Mouse (Mus musculus) bone marrow, adult 2 months (tissue): ENCODE data around the gene Usp4. TPM values are rescaled to one million over a fixed set of nuclear protein-coding genes. Genes with fewer than 3 reads are reported as not detected.

Source experiments
- H3K27ac ChIP-seq: fragments of 200-500 bp; 2 replicates; pipeline ENCODE4 v1.5.1; 2012; ENCODE audit warnings: low read depth, mild to moderate bottlenecking, control low read depth, inconsistent platforms, low read length; ENCODE audit not compliant: control insufficient read depth, poor library complexity, insufficient read depth
- H3K4me1 ChIP-seq: fragments of 200-500 bp; 2 replicates; pipeline ENCODE4 v1.6.1; 2011; ENCODE audit warnings: low read length; ENCODE audit not compliant: control insufficient read depth, insufficient read depth
- H3K4me3 ChIP-seq: fragments of 200-500 bp; replicated peaks from 2 replicates; pipeline ENCODE3; 2011; ENCODE audit warnings: mild to moderate bottlenecking, low read depth, low read length, control low read depth; ENCODE audit not compliant: control insufficient read depth
- CTCF ChIP-seq: fragments of 200-500 bp; IDR thresholded peaks from 2 replicates; pipeline ENCODE4 v1.5.1; 2011; ENCODE audit warnings: low read length, control low read depth; ENCODE audit not compliant: control insufficient read depth, insufficient read depth
- POLR2A ChIP-seq: fragments of 200-500 bp; IDR thresholded peaks from 2 replicates; pipeline ENCODE4 v1.6.1; 2011; ENCODE audit warnings: low read depth, mild to moderate bottlenecking, control low read depth, low read length, borderline replicate concordance; ENCODE audit not compliant: control insufficient read depth
- WGBS: fragments of 180-500 bp; shearing (Covaris S2); methylation state at CpG from one replicate; pipeline ENCODE4 v1.1.7; 2018; 5-methylcytosine and 5-hydroxymethylcytosine counted together
- polyA plus RNA-seq: library from polyadenylated mRNA; stranded (reverse); fragments of >200 nt; gene quantifications from 2 replicates; pipeline ENCODE4 v1.2.4, GENCODE M21; 2011; ENCODE audit warnings: low replicate concordance; ENCODE audit not compliant: missing spikeins, insufficient read depth, insufficient read length

The Usp4 gene
- polyA plus RNA-seq, 1 experiment: 256 TPM

DNA sequence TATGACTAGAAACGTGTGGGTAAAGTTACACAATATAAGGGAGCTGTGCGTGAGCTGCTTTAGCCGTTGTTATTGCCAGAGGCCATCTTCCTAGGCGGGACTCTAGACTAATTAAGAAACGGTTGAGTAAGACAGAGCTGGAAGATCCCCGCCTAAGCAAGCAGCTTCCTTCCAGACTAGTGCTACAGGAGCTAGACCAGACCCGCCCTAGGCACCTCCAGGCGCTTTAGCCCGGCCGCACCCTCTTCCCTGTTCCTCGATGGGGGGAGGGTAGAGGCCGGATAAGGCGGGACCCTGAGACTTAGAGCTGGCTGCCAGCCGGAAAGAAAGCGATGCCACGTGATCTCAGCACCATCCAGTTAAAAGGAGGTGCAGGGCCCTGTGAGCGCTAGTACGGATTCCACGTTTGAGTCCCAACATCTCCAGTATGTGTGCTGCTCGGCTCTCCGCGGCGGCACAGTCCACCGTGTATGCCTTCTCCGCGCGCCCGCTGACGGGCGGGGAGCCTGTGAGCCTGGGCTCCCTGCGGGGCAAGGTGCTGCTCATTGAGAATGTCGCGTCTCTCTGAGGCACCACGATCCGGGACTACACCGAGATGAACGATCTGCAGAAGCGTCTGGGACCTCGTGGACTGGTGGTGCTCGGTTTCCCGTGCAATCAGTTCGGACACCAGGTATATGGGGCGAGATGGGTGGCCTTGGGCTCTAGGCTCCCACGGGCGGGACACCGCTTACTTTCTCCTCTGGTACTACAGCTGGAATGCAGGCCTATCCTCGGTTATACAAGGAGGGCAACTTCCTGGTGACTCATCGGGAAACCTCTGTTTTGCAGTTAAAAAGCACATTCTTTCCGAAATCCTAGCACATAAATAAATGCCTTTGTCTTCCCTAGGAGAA lies 8.5 kb upstream of the Usp4 start, which contains the start of gene Gpx1:
Gene Gpx1, plus strand, starts transcription at position 18 of the 896 bp plus-strand sequence.
- under 1% methylated on average over 49 of the region's 49 CpGs for WGBS
- Histone ChIP-seq H3K4me3 (peak within 1 kb of the TSS; percentile 76), H3K4me1 (peaks cover 5% of the 10 kb centered on the region), H3K27ac (peak within 1 kb of the TSS; percentile 96)
- peak; percentile 100 for TF ChIP-seq POLR2A
- no peak for TF ChIP-seq CTCF

DNA sequence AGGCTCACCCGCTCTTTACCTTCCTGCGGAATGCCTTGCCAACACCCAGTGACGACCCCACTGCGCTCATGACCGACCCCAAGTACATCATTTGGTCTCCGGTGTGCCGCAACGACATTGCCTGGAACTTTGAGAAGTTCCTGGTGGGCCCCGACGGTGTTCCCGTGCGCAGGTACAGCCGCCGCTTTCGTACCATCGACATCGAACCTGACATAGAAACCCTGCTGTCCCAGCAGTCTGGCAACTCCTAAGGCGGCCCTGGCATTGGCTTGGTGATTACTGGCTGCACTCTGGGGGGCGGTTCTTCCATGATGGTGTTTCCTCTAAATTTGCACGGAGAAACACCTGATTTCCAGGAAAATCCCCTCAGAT lies 7.8 kb upstream of the Usp4 start:
- Histone ChIP-seq H3K4me3 (peak overlapping the region; percentile 76), H3K27ac (peak overlapping the region; percentile 96), H3K4me1 (peaks cover 5% of the 10 kb centered on the region)
- TF ChIP-seq CTCF (no peak), POLR2A (peak; percentile 23; the same call in 1 of the 2 replicates)
- WGBS: under 1% methylated on average over 20 of the region's 20 CpGs

DNA sequence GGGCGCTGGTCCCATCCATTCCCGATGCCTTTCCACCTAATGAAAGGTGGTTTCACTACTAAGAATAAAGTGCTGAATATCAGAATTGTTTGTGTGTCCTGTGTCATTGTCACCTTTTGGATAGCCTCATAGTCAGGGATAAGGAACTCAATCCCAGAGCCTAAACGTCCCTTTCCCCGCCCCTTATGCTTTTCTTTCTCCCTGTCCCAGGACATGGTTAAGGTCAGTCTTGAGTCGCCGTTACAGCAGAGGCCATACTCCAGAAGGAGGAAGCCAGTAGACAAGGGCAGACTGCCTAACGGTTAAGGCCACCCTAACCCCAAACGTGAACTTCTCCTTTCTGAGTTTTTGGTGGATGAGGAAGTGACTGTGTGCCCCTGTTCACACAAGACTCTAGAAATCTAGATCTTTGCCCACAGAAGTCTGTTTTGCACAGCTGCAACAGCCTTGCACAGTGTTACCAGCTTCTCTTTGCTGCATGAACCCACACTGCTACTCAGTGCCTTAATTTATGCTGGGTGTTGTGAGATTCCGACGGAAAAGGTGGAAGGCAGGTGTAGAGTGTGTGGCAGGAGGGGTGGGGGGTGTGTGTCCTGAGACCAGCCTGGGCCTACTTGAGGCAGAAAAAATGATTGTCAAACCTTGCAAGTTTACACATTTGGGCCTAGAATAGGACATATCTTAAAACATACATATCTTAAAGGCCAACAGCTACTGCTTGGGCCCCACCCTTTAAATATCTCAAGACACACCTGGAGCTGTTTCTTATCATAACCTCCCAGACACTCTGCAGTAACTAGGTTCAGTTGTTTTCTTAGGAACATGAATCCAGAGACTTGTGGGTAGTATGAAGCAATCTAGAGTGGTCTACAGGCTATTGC lies 7.2 kb upstream of the Usp4 start:
- H3K4me3 ChIP-seq: peak overlapping the region; percentile 76
- no peak for TF ChIP-seq CTCF
- peak; percentile 43; the same call in 1 of the 2 replicates for TF ChIP-seq POLR2A
- peaks cover 7% of the 10 kb centered on the region for H3K4me1 ChIP-seq
- peak overlapping the region; percentile 96 for H3K27ac ChIP-seq
- 1% methylated on average over 10 of the region's 10 CpGs for WGBS

- Histone ChIP-seq H3K4me1 (peaks cover 7% of the 10 kb centered on the region), H3K27ac (peak overlapping the region; percentile 96), H3K4me3 (peak overlapping the region; percentile 40)
- 14% methylated on average over 5 of the region's 5 CpGs for WGBS
- TF ChIP-seq POLR2A (no peak), CTCF (no peak)
These were observed 6.5 kb upstream of the Usp4 start for GRCm38 (mm10) chr9:108341139-108341475.

DNA sequence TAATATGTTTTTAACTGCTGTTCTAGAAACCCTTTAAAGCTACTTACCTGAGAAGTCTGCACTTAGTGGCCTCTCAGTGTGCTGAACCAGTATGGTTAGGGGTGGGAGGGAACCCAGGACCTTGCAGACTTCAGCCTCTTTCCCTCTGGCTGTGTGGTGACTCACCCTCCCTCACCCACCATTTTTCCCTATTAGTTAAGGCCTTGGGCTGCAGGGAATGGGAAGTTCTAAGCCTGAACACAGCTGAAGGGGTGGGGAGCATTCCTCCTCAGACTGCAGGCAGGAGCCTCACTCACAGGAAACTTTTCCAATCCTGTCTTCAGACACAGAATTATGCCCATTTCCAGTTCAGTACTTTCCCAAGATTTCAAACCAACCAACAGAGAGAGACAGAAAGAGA lies 5.9 kb upstream of the Usp4 start:
- Histone ChIP-seq H3K4me3 (peak overlapping the region; percentile 2), H3K27ac (peak overlapping the region; percentile 96), H3K4me1 (peaks cover 7% of the 10 kb centered on the region)
- no peak for TF ChIP-seq POLR2A
- no peak for TF ChIP-seq CTCF

DNA sequence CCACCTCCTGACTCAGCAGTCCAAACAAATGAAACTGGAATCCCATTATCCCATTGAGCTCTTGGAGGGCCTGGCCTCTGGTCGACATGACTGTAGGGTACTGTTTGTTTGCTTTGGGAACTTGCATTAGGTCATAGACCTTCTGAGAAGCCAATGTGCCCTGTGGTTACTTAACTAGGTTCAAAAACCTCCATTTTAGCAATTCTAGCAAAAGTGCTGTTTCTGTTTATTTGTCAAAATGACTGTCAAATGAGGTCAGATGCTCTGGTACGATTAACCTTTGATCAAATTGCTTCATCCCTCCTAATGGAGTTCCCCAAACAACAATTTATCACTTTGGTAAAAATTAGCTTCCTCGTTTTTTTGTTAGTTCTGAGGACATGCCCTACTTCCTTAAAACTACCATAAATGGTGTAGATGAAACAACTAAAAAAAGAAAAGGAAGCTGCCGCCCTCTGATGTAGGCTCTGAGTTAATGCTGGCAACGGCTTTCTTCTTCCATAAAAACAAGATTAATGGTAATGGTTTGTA lies 5.3 kb upstream of the Usp4 start:
- 1% methylated on average over 5 of the region's 5 CpGs for WGBS
- H3K4me3 ChIP-seq: no peak overlapping the region
- TF ChIP-seq POLR2A: no peak
- no peak for TF ChIP-seq CTCF
- H3K4me1 ChIP-seq: peaks cover 7% of the 10 kb centered on the region
- peak overlapping the region; percentile 96 for H3K27ac ChIP-seq

DNA sequence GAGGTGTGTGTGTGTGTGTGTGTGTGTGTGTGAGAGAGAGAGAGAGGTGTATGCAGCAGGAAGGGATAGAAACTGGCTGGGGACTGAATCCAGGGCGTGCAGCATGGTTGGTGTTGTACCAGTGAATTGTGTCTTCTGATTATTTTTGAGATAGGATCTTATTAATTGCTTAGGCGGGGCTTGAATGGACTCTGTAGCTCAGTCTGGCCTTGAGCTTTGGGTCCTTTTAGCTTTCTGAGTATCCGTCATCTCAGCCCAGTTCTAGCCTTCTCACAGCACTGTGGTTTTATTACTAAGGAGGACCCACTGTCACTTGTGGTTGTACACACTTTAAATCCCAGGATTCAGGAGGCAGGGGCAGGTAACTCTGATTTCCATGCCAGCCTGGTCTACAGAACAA lies 4.3 kb upstream of the Usp4 start:
- Histone ChIP-seq H3K27ac (peak overlapping the region; percentile 80), H3K4me3 (no peak overlapping the region), H3K4me1 (peaks cover 7% of the 10 kb centered on the region)
- TF ChIP-seq POLR2A: no peak
- 42% methylated on average over 3 of the region's 3 CpGs for WGBS

DNA sequence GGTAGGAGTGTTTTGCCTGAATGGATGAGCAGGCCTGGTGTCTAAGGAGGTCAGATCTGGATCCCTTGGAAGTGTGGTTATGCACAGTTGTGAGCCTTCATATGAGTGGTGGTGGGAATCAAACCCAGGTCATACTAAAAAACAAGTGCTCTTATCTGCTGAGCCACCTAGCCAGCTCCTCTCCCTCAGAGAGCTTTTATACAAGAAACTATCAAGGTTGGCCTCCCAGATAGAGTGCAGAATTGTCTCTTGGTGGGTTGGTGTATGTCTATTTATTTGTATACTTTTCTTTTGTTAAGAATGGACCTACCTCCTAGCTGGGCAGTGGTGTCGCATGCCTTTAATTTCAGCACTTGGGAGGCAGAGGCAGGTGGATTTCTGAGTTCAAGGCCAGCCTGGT lies 3.8 kb upstream of the Usp4 start:
- WGBS: 69% methylated on average over 1 of the region's 1 CpGs
- H3K4me1 ChIP-seq: peaks cover 7% of the 10 kb centered on the region
- H3K27ac ChIP-seq: peak overlapping the region; percentile 19; the same call in 1 of the 2 replicates

More for the DNA sequence above, 3.8 kb upstream of the Usp4 start:
- TF ChIP-seq CTCF (no peak), POLR2A (no peak)
- H3K4me3 ChIP-seq: no peak overlapping the region
